Mouse (Mus musculus): ENCODE measurements around the gene Hdhd3.

GRCm38 (mm10) chr4:62487914-62488313, 15.4 kb downstream of the Hdhd3 start:
- no peak for TF ChIP-seq CTCF (conservative IDR thresholded peaks at IDR 0.05; ENCODE audit: insufficient read depth, insufficient read length, low read depth, low read length)
- TF ChIP-seq POLR2A (IDR thresholded peaks at IDR 0.05; ENCODE audit: low read depth, low read length) = no peak
